Mouse (Mus musculus) heart, adult 2 months (tissue): ENCODE data around the gene Acsl1. TPM values are rescaled to one million over a fixed set of nuclear protein-coding genes. Genes with fewer than 3 reads are reported as not detected.

Experiments
- DNase-seq, 2 experiments: peaks; one replicate each; pipeline ENCODE4 v3.0.0; 2021
- H3K27ac ChIP-seq: fragments of 200-600 bp; 2 replicates; pipeline ENCODE4 v1.8.1; 2022
- H3K27me3 ChIP-seq: fragments of 200-500 bp; 2 replicates; pipeline ENCODE4 v1.6.1; 2012; ENCODE audit warnings: mild to moderate bottlenecking, low read length, inconsistent platforms, mixed read lengths; ENCODE audit not compliant: control insufficient read depth, insufficient read depth
- H3K36me3 ChIP-seq: fragments of 200-500 bp; 2 replicates; pipeline ENCODE4 v1.6.1; 2012; ENCODE audit warnings: low read length, inconsistent platforms; ENCODE audit not compliant: control insufficient read depth, insufficient read depth
- H3K4me1 ChIP-seq: fragments of 200-500 bp; 2 replicates; pipeline ENCODE4 v1.6.1; 2011; ENCODE audit warnings: low read length; ENCODE audit not compliant: control insufficient read depth, insufficient read depth
- H3K4me3 ChIP-seq: fragments of 200-600 bp; 2 replicates; pipeline ENCODE4 v1.8.1; 2022
- H3K79me2 ChIP-seq: fragments of 200-500 bp; replicated peaks from 2 replicates; pipeline ENCODE4 v1.6.1; 2012; ENCODE audit warnings: mild to moderate bottlenecking, inconsistent platforms, low read length, moderate library complexity, mixed read lengths; ENCODE audit not compliant: control insufficient read depth, insufficient read depth
- H3K9ac ChIP-seq: fragments of 200-500 bp; 2 replicates; pipeline ENCODE4 v1.6.1; 2012; ENCODE audit warnings: low read depth, mild to moderate bottlenecking, control low read depth, inconsistent platforms, low read length, mixed read lengths
- CTCF ChIP-seq: fragments of 200-600 bp; IDR thresholded peaks from 2 replicates; pipeline ENCODE4 v1.8.1; 2022; ENCODE audit warnings: antibody characterized with exemption, mild to moderate bottlenecking, moderate library complexity
- EP300 ChIP-seq: fragments of 200-500 bp; IDR thresholded peaks from 2 replicates; pipeline ENCODE4 v1.6.1; 2011; ENCODE audit warnings: low read depth, low read length, control low read depth; ENCODE audit not compliant: insufficient read depth
- POLR2A ChIP-seq: fragments of 200-500 bp; IDR thresholded peaks from 2 replicates; pipeline ENCODE4 v1.6.1; 2011; ENCODE audit warnings: mild to moderate bottlenecking, low read depth, low read length, control low read depth; ENCODE audit not compliant: insufficient read depth
- WGBS: fragments of 180-500 bp; shearing (Covaris S2); methylation state at CpG from one replicate; pipeline ENCODE4 v1.1.7; 2018; 5-methylcytosine and 5-hydroxymethylcytosine counted together
- intact Hi-C: fragments of 180-260 bp; cut with DNase I; formaldehyde crosslinking; loops from one replicate; pipeline ENCODE4 v1.15.1; 2025
- polyA plus RNA-seq: library from polyadenylated mRNA; depleted of rRNA; stranded (reverse); fragments of >200 nt; gene quantifications from 2 replicates; pipeline ENCODE4 v1.2.3, GENCODE M21; 2012
- total RNA-seq, 2 experiments: library from RNA; stranded (reverse); gene quantifications; 2 replicates each; pipeline ENCODE4 v1.2.3; 2021

The Acsl1 gene
- total and polyA plus RNA-seq, 3 experiments, result 330 to 911 (median 774) TPM

GRCm38 (mm10) chr8:46504196-46504595, 33.4 kb downstream of the Acsl1 start:
- Histone ChIP-seq H3K36me3 (peaks cover 5% of the 10 kb centered on the region), H3K4me1 (peaks cover 17% of the 10 kb centered on the region), H3K27me3 (no peaks in the 10 kb centered on the region), H3K27ac (peak overlapping the region; percentile 36), H3K4me3 (no peak overlapping the region), H3K79me2 (no peaks in the 10 kb centered on the region), H3K9ac (no peak overlapping the region)
- intact Hi-C loops, result no loop called here
- no peak for TF ChIP-seq CTCF
- TF ChIP-seq EP300, result no peak
- TF ChIP-seq POLR2A, result no peak
- 36% methylated on average over 3 of the region's 3 CpGs for WGBS
- DNase-seq, result no peak

- Histone ChIP-seq H3K79me2 (no peaks in the 10 kb centered on the region), H3K27me3 (no peaks in the 10 kb centered on the region), H3K36me3 (no peaks in the 10 kb centered on the region; the same call in 1 of the 2 replicates), H3K4me1 (peaks cover 5% of the 10 kb centered on the region), H3K4me3 (no peak overlapping the region), H3K9ac (no peak overlapping the region), H3K27ac (peak overlapping the region; percentile 0; the same call in 1 of the 2 replicates)
- DNase-seq, result peak in 1 of 2 experiments; percentile 26
- no peak for TF ChIP-seq CTCF
- no peak for TF ChIP-seq POLR2A
- TF ChIP-seq EP300, result no peak
- WGBS, result 41% methylated on average over 14 of the region's 14 CpGs
- intact Hi-C loops, result no loop called here
Measured at GRCm38 (mm10) chr8:46508488-46509395, 37.9 kb downstream of the Acsl1 start.

GRCm38 (mm10) chr8:46509474-46509873, 38.6 kb downstream of the Acsl1 start:
- peaks cover 3% of the 10 kb centered on the region; the same call in 1 of the 2 replicates for H3K4me1 ChIP-seq
- DNase-seq, result no peak
- H3K27me3 ChIP-seq, result no peaks in the 10 kb centered on the region
- H3K9ac ChIP-seq, result no peak overlapping the region
- 75% methylated on average over 3 of the region's 3 CpGs for WGBS
- H3K36me3 ChIP-seq, result no peaks in the 10 kb centered on the region; the same call in 1 of the 2 replicates
- no peaks in the 10 kb centered on the region for H3K79me2 ChIP-seq
- peak overlapping the region; percentile 0; the same call in 1 of the 2 replicates for H3K27ac ChIP-seq
- TF ChIP-seq POLR2A (no peak), EP300 (no peak), CTCF (no peak)
- no peak overlapping the region for H3K4me3 ChIP-seq
- intact Hi-C loops, result no loop called here

- no peak for DNase-seq
- no peak overlapping the region for H3K4me3 ChIP-seq
- TF ChIP-seq CTCF (no peak), POLR2A (no peak), EP300 (no peak)
- no peak overlapping the region for H3K27ac ChIP-seq
- no peaks in the 10 kb centered on the region for H3K27me3 ChIP-seq
- no peaks in the 10 kb centered on the region for H3K79me2 ChIP-seq
- peaks cover 3% of the 10 kb centered on the region; the same call in 1 of the 2 replicates for H3K4me1 ChIP-seq
- no peaks in the 10 kb centered on the region; the same call in 1 of the 2 replicates for H3K36me3 ChIP-seq
- H3K9ac ChIP-seq, result no peak overlapping the region
- intact Hi-C loops, result no loop called here
- WGBS, result 89% methylated on average over 9 of the region's 9 CpGs
Measured at GRCm38 (mm10) chr8:46511336-46511735, 40.5 kb downstream of the Acsl1 start.

- Histone ChIP-seq H3K27ac (no peak overlapping the region), H3K4me3 (no peak overlapping the region), H3K4me1 (peaks cover 3% of the 10 kb centered on the region; the same call in 1 of the 2 replicates), H3K79me2 (no peaks in the 10 kb centered on the region), H3K9ac (no peak overlapping the region), H3K27me3 (no peaks in the 10 kb centered on the region), H3K36me3 (peaks cover 2% of the 10 kb centered on the region; the same call in 1 of the 2 replicates)
- WGBS, result 13% methylated on average over 8 of the region's 8 CpGs
- DNase-seq, result peak in 1 of 2 experiments; percentile 37
- intact Hi-C loops, result loop anchor here (1.0 kb wide), 1 partner anchor 41 kb away; the partner anchor contains the start of gene Acsl1
- TF ChIP-seq EP300 (no peak), POLR2A (no peak), CTCF (no peak)
Measured at GRCm38 (mm10) chr8:46512538-46512937, 41.7 kb downstream of the Acsl1 start.

- Histone ChIP-seq H3K27me3 (no peaks in the 10 kb centered on the region), H3K4me1 (0 out of 2 replicates have a peak, but pooled peaks cover 3% of the 10 kb centered on the region), H3K27ac (no peak overlapping the region), H3K9ac (no peak overlapping the region), H3K36me3 (peaks cover 4% of the 10 kb centered on the region), H3K79me2 (no peaks in the 10 kb centered on the region), H3K4me3 (no peak overlapping the region)
- TF ChIP-seq EP300 (no peak), CTCF (no peak), POLR2A (no peak)
- intact Hi-C loops, result no loop called here
- no peak for DNase-seq
- 80% methylated on average over 1 of the region's 1 CpGs for WGBS
Measured at GRCm38 (mm10) chr8:46514027-46514426, 43.2 kb downstream of the Acsl1 start.
